Mouse (Mus musculus) limb, embryonic 11.5 days (tissue): Measurements from ENCODE around the gene Ass1. TPM values are rescaled to one million over a fixed set of nuclear protein-coding genes. Genes with fewer than 3 reads are reported as not detected.

Source experiments
- ATAC-seq: fragments of 200-750 bp; cut with Nextera tagmentation; 2 replicates; pipeline ENCODE4 v1.8.0; 2017; ENCODE audit warnings: low read depth; ENCODE audit not compliant: insufficient number of reproducible peaks, low FRiP score, low TSS enrichment
- DNase-seq: peaks from one replicate; pipeline ENCODE4 v3.0.0-alpha.2; 2015; ENCODE audit warnings: low spot score
- H3K27ac ChIP-seq: fragments of 300-500 bp; sonication (generic); replicated peaks from 2 replicates; pipeline ENCODE4 v1.5.1; 2014; ENCODE audit warnings: low read depth, mild to moderate bottlenecking, low read length
- H3K27me3 ChIP-seq: fragments of 300-500 bp; sonication (generic); 2 replicates; pipeline ENCODE4 v1.6.1; 2014; ENCODE audit warnings: mild to moderate bottlenecking, low read length, mixed read lengths; ENCODE audit not compliant: control insufficient read depth, insufficient read depth
- H3K36me3 ChIP-seq: fragments of 300-500 bp; sonication (generic); 2 replicates; pipeline ENCODE4 v1.6.1; 2014; ENCODE audit warnings: mild to moderate bottlenecking, low read length, moderate library complexity, mixed read lengths; ENCODE audit not compliant: control insufficient read depth, insufficient read depth
- H3K4me1 ChIP-seq: fragments of 300-500 bp; sonication (generic); 2 replicates; pipeline ENCODE4 v1.6.1; 2014; ENCODE audit warnings: low read length, mixed read lengths; ENCODE audit not compliant: control insufficient read depth, insufficient read depth
- H3K4me2 ChIP-seq: fragments of 300-500 bp; sonication (generic); 2 replicates; pipeline ENCODE4 v1.6.1; 2014; ENCODE audit warnings: low read depth, mild to moderate bottlenecking, moderate library complexity; ENCODE audit not compliant: severe bottlenecking
- H3K4me3 ChIP-seq: fragments of 300-500 bp; sonication (generic); 2 replicates; pipeline ENCODE4 v1.5.1; 2014; ENCODE audit warnings: low read depth, low read length
- H3K9ac ChIP-seq: fragments of 300-500 bp; sonication (generic); 2 replicates; pipeline ENCODE4 v1.6.1; 2014; ENCODE audit warnings: mild to moderate bottlenecking, low read length
- H3K9me3 ChIP-seq: fragments of 300-500 bp; sonication (generic); 2 replicates; pipeline ENCODE4 v1.6.1; 2016; ENCODE audit warnings: low read length; ENCODE audit not compliant: control insufficient read depth
- WGBS: fragments of 180-500 bp; shearing (Covaris S2); extraction: QIAGEN DNeasy Blood & Tissue Kit; methylation state at CpG from one replicate; pipeline ENCODE4 v1.1.7; 2014; 5-methylcytosine and 5-hydroxymethylcytosine counted together
- polyA plus RNA-seq: library from polyadenylated mRNA; unstranded; fragments of >200 nt; fragmentation: Nextera tagmentation; extraction: Ambion mirVana; gene quantifications from 2 replicates; pipeline ENCODE4 v1.2.1, GENCODE M21; 2014

Gene Ass1
- polyA plus RNA-seq, 1 experiment from 2014 or later: 5.8 TPM

DNA sequence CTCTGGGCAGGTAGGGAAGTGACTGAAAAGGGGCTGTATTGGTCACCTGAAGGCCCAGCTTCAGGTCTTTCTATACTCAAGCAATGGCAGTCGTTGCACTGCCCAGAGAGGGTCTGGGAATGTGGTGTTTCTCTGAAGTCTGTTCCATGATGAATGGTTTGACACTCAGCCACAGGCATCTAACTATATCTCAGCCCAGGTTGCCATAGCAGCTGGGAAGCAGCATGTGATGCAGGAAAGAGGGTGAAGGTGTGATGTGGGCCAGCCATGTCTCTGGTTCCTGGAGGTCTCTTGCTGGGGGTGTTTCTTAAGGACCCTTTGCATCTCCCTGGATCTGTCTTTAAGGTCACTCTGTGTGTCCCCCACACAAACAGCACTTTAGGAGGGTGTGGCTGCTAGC lies 26.1 kb downstream of the Ass1 start:
- Histone ChIP-seq H3K27ac (no peak overlapping the region), H3K4me2 (no peak overlapping the region), H3K9me3 (0 out of 2 replicates have a peak, but pooled peaks cover 2% of the 10 kb centered on the region), H3K4me1 (peaks cover 24% of the 10 kb centered on the region), H3K27me3 (no peaks in the 10 kb centered on the region), H3K36me3 (no peaks in the 10 kb centered on the region), H3K9ac (no peak overlapping the region), H3K4me3 (no peak overlapping the region)
- ATAC-seq (no peak), DNase-seq (no peak)
- WGBS: 31% methylated on average over 1 of the region's 1 CpGs

DNA sequence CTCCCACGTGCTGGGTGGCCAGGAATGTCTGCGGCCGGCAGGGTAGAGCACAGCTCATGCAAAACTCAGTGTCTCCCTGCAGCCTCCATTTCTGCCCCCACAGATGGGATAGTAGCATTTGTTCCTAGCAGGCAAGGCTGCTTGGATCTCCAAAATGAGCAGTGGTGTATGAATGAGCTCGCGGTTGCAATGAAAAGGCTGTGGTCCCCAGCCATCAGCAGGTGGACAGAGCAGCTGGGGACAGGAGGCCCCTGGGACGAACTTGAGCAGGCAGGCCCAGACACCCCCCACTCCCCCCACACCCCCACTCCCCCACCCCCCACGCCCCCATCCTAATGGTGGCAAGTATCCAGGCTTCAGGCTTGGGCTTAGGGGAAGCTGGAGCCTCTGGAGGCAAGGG lies 27.1 kb downstream of the Ass1 start:
- Histone ChIP-seq H3K4me1 (peaks cover 26% of the 10 kb centered on the region), H3K27ac (no peak overlapping the region), H3K9ac (no peak overlapping the region), H3K36me3 (no peaks in the 10 kb centered on the region), H3K9me3 (0 out of 2 replicates have a peak, but pooled peaks cover 2% of the 10 kb centered on the region), H3K4me3 (no peak overlapping the region), H3K27me3 (no peaks in the 10 kb centered on the region), H3K4me2 (no peak overlapping the region)
- 64% methylated on average over 7 of the region's 7 CpGs for WGBS
- ATAC-seq (no peak), DNase-seq (no peak)

DNA sequence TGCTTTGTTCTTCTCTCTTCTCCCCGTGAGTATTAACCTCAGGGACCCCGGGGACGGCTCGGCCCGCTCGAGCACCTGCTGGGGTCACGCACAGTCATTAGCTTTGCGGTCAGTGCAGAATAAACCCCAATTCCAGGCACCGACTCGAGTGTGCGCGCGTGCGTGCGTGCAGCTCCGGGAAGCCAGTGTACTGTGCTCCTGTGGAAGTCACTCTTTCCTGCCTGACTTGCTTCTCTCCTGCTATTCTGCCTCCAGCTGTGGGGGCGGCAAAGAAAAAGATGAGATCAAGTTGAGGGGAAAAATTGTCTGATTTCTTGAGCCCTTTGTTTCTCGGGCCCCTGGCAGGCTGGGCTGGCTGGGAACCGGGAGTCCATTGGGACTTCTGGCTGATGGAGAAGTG lies 27.6 kb downstream of the Ass1 start:
- ATAC-seq: no peak
- H3K27me3 ChIP-seq: no peaks in the 10 kb centered on the region
- no peaks in the 10 kb centered on the region for H3K9me3 ChIP-seq
- 84% methylated on average over 19 of the region's 19 CpGs for WGBS
- no peak overlapping the region for H3K4me3 ChIP-seq
- DNase-seq: no peak
- peaks cover 26% of the 10 kb centered on the region for H3K4me1 ChIP-seq
- no peak overlapping the region for H3K27ac ChIP-seq
- no peaks in the 10 kb centered on the region for H3K36me3 ChIP-seq
- no peak overlapping the region for H3K9ac ChIP-seq
- no peak overlapping the region for H3K4me2 ChIP-seq

DNA sequence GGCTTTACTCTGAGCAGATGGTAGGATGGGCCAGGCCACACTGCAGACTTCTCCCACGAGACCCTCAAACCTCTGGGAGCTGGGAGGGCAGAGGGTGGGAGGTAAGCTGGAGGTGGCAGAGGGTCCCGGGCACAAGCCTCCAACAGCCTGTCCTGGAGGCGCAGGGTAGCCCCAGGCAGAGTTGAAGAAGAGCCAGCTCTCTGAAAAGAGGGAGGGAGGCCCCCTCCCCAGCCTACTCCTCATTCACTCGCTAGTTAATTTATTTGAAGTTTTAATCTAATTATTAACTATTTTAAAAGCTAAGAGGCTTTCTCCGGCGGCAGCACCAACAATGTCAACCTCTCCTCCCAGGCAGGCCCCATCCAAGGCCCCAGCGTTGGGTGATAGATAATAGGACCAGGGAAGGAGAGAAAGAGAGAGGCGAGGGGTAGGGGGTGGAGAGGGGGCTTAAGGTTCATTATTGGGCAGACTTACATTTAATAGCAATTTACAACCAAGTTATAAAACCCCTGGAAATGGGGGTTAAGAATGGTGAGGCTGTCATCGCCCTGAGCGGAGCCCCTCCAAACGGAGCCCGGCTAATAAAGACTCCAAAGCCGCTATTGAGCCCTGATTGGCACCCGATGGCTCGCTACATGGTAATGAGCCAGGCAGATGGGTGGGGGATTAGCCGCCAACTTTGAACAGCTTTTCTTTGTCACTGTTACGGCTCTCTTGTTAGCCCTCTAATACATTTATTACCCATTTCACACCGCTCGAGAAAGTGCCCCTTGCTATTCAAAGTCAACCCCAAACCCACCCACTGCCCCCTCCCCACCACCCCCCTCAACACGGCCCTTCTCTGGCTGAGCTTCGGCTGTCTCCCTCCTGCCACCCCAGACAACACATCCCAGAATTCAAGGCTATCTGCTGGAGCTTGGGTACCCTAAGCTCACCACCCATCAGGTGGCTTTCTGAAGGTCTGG lies 29.6 kb downstream of the Ass1 start:
- WGBS: 30% methylated on average over 21 of the region's 21 CpGs
- DNase-seq: no peak
- peaks cover 28% of the 10 kb centered on the region for H3K4me1 ChIP-seq
- H3K27me3 ChIP-seq: no peaks in the 10 kb centered on the region
- H3K27ac ChIP-seq: no peak overlapping the region
- H3K9ac ChIP-seq: no peak overlapping the region
- ATAC-seq: no peak
- no peak overlapping the region for H3K4me3 ChIP-seq
- no peaks in the 10 kb centered on the region for H3K9me3 ChIP-seq
- no peak overlapping the region for H3K4me2 ChIP-seq
- no peaks in the 10 kb centered on the region for H3K36me3 ChIP-seq

DNA sequence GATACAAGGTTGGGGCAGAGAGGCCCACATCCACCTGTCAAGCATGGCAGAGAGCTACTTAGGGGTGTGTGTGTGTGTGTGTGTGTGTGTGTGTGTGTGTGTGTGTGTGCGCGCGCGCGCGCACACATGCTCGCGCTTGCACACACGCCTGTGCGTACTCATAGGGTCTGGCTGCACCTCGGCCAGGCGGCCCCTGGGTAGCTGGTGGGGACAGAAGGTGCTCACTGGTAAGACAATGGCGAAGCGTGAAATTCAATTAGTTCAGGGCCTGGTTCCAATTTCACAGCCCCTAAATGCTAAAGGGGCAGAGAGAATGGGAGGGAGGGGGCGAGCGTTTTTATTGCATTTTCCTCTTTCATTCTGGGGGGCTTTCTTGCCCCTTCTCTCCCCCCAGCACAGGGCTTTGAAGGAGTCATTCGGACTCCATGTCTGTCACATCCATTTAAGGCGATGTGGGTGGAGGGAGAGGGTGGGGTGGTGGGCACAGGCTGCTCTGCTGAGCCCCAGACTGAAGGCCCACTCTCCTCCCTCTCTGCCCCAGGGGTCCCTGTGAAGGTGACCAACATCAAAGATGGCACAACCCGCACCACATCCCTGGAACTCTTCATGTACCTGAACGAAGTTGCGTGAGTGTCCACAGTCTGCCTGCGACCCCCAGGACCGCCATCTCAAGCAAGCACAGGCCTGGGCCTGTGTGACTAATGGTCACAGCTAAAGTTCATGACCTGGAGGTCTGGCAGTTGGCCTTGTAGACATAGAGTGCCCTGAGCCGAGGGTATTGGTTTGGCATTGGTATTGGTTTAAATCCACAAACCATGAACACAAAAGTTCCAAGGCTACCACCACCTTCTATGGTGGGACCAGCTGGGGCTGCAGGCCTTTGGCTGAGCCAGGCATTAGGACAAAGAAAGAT lies 30.5 kb downstream of the Ass1 start:
- H3K4me1 ChIP-seq: peaks cover 28% of the 10 kb centered on the region
- H3K4me2 ChIP-seq: no peak overlapping the region
- no peak for ATAC-seq

DNA sequence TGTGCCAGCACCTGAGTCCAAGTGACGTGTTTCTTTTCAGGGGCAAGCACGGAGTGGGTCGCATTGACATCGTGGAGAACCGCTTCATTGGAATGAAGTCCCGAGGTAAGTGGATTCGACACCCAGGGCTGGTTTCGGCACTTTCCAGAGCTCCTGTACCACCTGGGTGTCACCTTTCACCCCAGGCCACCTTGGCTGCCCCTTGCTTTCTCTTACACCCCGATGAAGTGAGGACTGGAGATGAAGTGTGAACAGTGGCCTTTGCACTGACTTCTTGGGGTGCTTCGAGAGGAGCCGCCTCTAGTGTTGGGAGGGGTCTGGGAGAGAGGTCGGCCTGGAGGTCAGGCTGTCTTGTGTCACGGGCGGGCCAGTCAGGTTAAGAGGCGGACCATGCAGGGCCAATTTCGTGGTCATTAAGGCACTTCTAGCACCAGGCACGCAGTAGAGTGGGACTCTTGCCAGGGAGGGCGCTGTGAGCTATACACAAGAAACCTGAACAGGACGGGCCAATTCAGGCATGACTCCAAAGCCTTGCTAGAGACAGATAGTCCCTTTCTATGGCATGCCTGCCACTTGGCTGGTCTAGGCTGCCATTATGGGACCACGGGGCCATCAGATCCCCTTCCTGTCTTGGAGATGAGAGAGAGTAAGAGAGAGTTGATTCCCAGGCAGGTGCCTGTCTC lies 31.6 kb downstream of the Ass1 start:
- H3K27ac ChIP-seq: no peak overlapping the region
- no peaks in the 10 kb centered on the region for H3K27me3 ChIP-seq
- no peak overlapping the region for H3K4me2 ChIP-seq
- no peak overlapping the region for H3K4me3 ChIP-seq
- ATAC-seq (no peak), DNase-seq (peak; percentile 48)
- H3K36me3 ChIP-seq: no peaks in the 10 kb centered on the region
- peaks cover 22% of the 10 kb centered on the region for H3K4me1 ChIP-seq
- no peaks in the 10 kb centered on the region for H3K9me3 ChIP-seq
- H3K9ac ChIP-seq: no peak overlapping the region
- whole genome bisulfite sequencing: 44% methylated on average over 20 of the region's 20 CpGs

More for the DNA sequence above, 30.5 kb downstream of the Ass1 start:
- Histone ChIP-seq H3K4me3 (no peak overlapping the region), H3K36me3 (no peaks in the 10 kb centered on the region), H3K27me3 (no peaks in the 10 kb centered on the region), H3K9me3 (no peaks in the 10 kb centered on the region), H3K27ac (no peak overlapping the region), H3K9ac (no peak overlapping the region)
- no peak for DNase-seq
- WGBS: 66% methylated on average over 24 of the region's 24 CpGs

DNA sequence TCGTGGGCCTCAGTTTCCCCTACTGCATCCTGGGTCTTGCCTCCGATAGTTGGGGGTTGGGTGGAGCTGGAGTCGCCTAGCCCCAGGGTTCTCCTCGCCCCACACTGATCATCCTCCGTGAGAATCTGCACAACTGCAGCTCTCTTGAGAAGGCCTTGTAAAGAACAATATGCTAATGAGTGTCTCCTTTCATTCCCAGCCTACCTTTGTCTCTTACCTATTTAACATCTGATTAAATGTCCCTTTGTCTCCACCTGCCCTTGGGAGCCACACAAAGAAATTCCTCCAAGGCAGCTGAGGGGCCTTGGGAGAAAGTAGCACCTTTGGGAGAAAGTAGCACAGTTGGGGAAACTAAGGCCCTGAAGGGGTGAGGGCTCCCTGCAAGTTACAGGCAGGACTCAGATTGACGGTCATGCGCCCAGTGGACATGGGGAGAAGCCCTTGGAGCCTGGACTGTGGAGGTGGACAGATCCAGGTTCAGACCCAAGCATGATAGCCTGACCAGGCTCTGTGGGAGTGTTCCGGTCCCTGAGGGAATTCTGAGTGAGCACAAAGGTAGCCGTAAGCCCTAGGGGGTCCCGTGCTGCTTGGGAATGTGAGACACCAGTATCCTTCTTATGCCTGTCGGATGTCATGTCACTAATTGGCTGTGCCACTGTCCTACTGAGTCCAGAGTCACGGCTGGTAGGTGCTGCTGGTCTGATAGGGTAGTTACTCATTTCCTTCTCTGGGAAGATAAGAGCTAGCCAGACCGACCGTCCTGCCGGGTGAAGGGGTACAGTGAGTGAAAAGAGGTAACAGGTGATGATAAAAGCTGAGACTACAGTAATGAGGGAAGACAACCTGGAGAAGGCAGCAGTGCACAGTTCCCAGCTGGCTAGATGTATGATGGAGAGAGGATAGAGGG lies 32.9 kb downstream of the Ass1 start:
- H3K9ac ChIP-seq: no peak overlapping the region
- no peaks in the 10 kb centered on the region for H3K9me3 ChIP-seq
- H3K27me3 ChIP-seq: no peaks in the 10 kb centered on the region
- no peak overlapping the region for H3K27ac ChIP-seq
- H3K36me3 ChIP-seq: no peaks in the 10 kb centered on the region
- 64% methylated on average over 15 of the region's 15 CpGs for WGBS
- no peak for DNase-seq
- no peak overlapping the region for H3K4me2 ChIP-seq
- H3K4me3 ChIP-seq: no peak overlapping the region
- ATAC-seq: no peak
- peaks cover 21% of the 10 kb centered on the region for H3K4me1 ChIP-seq
